Mouse (Mus musculus) liver, adult 2 months (tissue): ENCODE measurements at regions not wholly inside any gene's neighbourhood (a gene's known extent, or its start where the extent isn't known, plus 50 kb on each side); places are given as distances from the start of the nearest gene placed in this dataset.

Source experiments
- CTCF ChIP-seq: fragments of 200-500 bp; IDR thresholded peaks from 2 replicates; pipeline ENCODE4 v1.5.1; 2011; ENCODE audit warnings: low read depth, low read length, control low read depth
- POLR2A ChIP-seq: fragments of 200-500 bp; IDR thresholded peaks from 2 replicates; pipeline ENCODE4 v1.6.1; 2011; ENCODE audit warnings: low read length, control low read depth; ENCODE audit not compliant: insufficient read depth; ENCODE audit errors: extremely low read depth

- TF ChIP-seq POLR2A: no peak
- TF ChIP-seq CTCF: no peak
These were observed 308.2 kb upstream of the Mpped2 start for GRCm38 (mm10) chr2:106384842-106385241.
